Mouse (Mus musculus) brain, embryonic 14.5 days (tissue): ENCODE measurements around the gene Mccc2.

Experiments used
- CTCF ChIP-seq: fragments of 200-500 bp; IDR thresholded peaks from 2 replicates; pipeline ENCODE4 v1.5.1; 2012; ENCODE audit warnings: inconsistent platforms, mild to moderate bottlenecking, moderate library complexity, borderline replicate concordance; ENCODE audit not compliant: insufficient read depth, insufficient read length; ENCODE audit errors: extremely low read depth
- POLR2A ChIP-seq: fragments of 200-500 bp; IDR thresholded peaks from 2 replicates; pipeline ENCODE4 v1.6.1; 2012; ENCODE audit warnings: mild to moderate bottlenecking, inconsistent platforms, borderline replicate concordance; ENCODE audit not compliant: poor library complexity, insufficient read depth, insufficient read length, severe bottlenecking; ENCODE audit errors: extremely low read depth

DNA sequence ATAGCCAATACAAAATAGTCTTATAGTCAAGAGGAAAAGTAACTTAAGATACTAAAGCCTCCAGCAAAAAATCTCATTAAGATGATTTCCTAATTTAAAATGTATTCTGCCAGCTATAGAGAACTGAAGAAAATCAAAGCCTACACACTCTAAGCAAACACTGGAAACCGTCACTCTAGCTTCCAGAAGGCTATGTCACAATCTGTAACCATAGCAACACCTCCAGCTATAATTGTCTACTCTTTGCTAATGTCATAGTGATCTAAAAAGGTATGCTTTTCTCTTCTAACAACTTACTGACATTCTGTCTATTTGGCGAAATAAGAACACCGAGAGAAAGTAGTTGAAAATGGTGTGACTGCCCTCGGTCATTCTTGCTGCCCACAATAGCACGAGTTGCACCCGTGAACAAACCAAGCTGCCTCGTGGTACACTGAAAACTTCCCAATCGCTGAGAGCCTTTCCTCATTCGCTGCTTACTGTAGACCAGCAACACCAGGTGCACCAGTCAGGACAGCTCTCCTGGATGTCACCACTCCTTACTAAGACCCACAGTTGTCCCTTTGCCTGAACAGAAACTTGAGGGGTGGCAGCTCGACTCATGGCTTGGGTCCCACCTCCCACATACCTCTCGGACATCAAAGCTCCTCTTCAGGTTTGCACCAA lies 48.3 kb downstream of the Mccc2 start:
- TF ChIP-seq CTCF (no peak), POLR2A (no peak)
